Mouse (Mus musculus) myocyte (in vitro differentiated cells): ENCODE measurements around the gene Tmem266. TPM values are rescaled to one million over a fixed set of nuclear protein-coding genes. Genes with fewer than 3 reads are reported as not detected.

ENCODE experiments used
- H3K27me3 ChIP-seq: one replicate; pipeline ENCODE4 v1.6.1; 2011; ENCODE audit not compliant: control insufficient read depth, insufficient read depth, insufficient read length
- H3K36me3 ChIP-seq: one replicate; pipeline ENCODE4 v1.6.1; 2011; ENCODE audit not compliant: control insufficient read depth, insufficient read depth
- H3K4me2 ChIP-seq: one replicate; pipeline ENCODE4 v1.6.1; 2011; ENCODE audit warnings: low read depth, control low read depth
- H3K4me3 ChIP-seq: one replicate; pipeline ENCODE4 v1.5.1; 2011; ENCODE audit warnings: mild to moderate bottlenecking, control low read depth, moderate library complexity
- H3K79me2 ChIP-seq: one replicate; pipeline ENCODE4 v1.6.1; 2011; ENCODE audit not compliant: control insufficient read depth, insufficient read depth
- H3ac ChIP-seq: one replicate; pipeline ENCODE4 v1.6.1; 2011; ENCODE audit not compliant: control insufficient read depth, insufficient read length
- CEBPB ChIP-seq: IDR thresholded peaks from 2 replicates; pipeline ENCODE4 v1.6.1; 2011; ENCODE audit warnings: mild to moderate bottlenecking, moderate library complexity; ENCODE audit not compliant: poor library complexity, insufficient read depth, severe bottlenecking
- E2F4 ChIP-seq: IDR thresholded peaks from one replicate; pipeline ENCODE4 v1.6.1; 2011; ENCODE audit warnings: mild to moderate bottlenecking, control low read depth, moderate library complexity; ENCODE audit not compliant: insufficient read depth
- MAX ChIP-seq: IDR thresholded peaks from one replicate; pipeline ENCODE4 v1.6.1; 2011; ENCODE audit warnings: low read depth, mild to moderate bottlenecking, control low read depth
- MYOD1 ChIP-seq, 3 experiments: IDR thresholded peaks; one replicate each; pipeline ENCODE4 v1.6.1; 2011; ENCODE audit warnings: control low read depth in 2 of 3, low read depth in 2 of 3, mild to moderate bottlenecking in 2 of 3, moderate library complexity in 1 of 3; ENCODE audit not compliant: insufficient read length in 2 of 3, control insufficient read depth in 1 of 3
- MYOG ChIP-seq, 3 experiments: IDR thresholded peaks; one replicate each; pipeline ENCODE4 v1.6.1; 2011; ENCODE audit warnings: control low read depth in 2 of 3, low read depth in 2 of 3, mild to moderate bottlenecking in 2 of 3; ENCODE audit not compliant: insufficient read length in 2 of 3, control insufficient read depth in 1 of 3, insufficient read depth in 1 of 3
- POLR2A ChIP-seq: IDR thresholded peaks from one replicate; pipeline ENCODE4 v1.6.1; 2011; ENCODE audit warnings: low read depth, mild to moderate bottlenecking, control low read depth, moderate library complexity; ENCODE audit not compliant: insufficient read length
- POLR2AphosphoS2 ChIP-seq: IDR thresholded peaks from one replicate; pipeline ENCODE4 v1.6.1; 2011; ENCODE audit warnings: low read depth, control low read depth; ENCODE audit not compliant: insufficient read length
- REST ChIP-seq: IDR thresholded peaks from one replicate; pipeline ENCODE4 v1.6.1; 2011; ENCODE audit warnings: mild to moderate bottlenecking, control low read depth, moderate library complexity; ENCODE audit not compliant: insufficient read depth, insufficient read length
- TCF12 ChIP-seq: IDR thresholded peaks from one replicate; pipeline ENCODE4 v1.6.1; 2011; ENCODE audit warnings: mild to moderate bottlenecking, control low read depth; ENCODE audit not compliant: poor library complexity, insufficient read depth, severe bottlenecking
- TCF3 ChIP-seq: IDR thresholded peaks from one replicate; pipeline ENCODE4 v1.6.1; 2011; ENCODE audit warnings: low read depth, control low read depth; ENCODE audit not compliant: insufficient read length
- USF1 ChIP-seq: IDR thresholded peaks from one replicate; pipeline ENCODE4 v1.6.1; 2011; ENCODE audit warnings: low read depth, mild to moderate bottlenecking, control low read depth, moderate library complexity
- polyA plus RNA-seq: library from polyadenylated mRNA; unstranded; fragments of >200 nt; fragmentation: generic; extraction: Trizol; gene quantifications from one replicate; pipeline ENCODE4 v1.2.1, GENCODE M21; 2012; ENCODE audit warnings: missing spikeins

Gene Tmem266
- polyA plus RNA-seq, 1 experiment = not detected

DNA sequence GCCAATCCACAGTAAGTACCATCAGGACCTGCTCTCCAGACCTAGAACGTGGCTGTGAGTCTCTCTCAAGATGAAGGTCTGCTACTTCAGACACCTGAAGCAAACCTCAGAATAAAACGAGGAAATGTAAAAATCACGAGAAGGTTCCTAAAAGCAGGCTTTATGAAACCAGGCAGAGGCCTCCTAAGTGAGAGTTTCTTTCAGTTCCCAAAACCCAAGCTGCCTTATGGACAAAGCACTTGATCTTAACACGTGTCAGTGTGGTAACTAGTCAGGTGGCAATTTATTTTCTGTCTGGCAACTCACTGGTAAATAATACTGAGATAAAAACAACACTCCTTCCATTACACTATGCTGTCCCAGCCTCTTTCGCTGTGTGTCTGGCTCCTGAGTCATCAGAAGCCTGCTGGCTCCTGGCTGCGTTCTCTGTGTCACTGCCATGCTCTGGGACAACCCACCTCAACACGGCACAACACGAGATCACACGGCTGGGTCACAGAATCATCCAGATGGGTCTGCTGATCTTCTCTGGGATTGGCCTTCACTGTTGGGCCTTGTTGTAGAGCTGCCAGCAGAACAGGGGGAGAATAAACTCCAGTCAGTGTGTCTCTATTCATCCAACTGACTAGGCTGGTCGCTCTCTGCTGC is 51.0 kb downstream of the Tmem266 start:
- Histone ChIP-seq H3K36me3 (no peaks in the 10 kb centered on the region), H3K27me3 (no peaks in the 10 kb centered on the region), H3K79me2 (no peaks in the 10 kb centered on the region), H3ac (no peak overlapping the region), H3K4me3 (no peak overlapping the region), H3K4me2 (no peak overlapping the region)
- TF ChIP-seq MYOD1 (IDR thresholded peaks at IDR 0.05; ENCODE audit: control insufficient read depth in 1 of 3, insufficient read length in 2 of 3, low read depth in 2 of 3) = no peak

DNA sequence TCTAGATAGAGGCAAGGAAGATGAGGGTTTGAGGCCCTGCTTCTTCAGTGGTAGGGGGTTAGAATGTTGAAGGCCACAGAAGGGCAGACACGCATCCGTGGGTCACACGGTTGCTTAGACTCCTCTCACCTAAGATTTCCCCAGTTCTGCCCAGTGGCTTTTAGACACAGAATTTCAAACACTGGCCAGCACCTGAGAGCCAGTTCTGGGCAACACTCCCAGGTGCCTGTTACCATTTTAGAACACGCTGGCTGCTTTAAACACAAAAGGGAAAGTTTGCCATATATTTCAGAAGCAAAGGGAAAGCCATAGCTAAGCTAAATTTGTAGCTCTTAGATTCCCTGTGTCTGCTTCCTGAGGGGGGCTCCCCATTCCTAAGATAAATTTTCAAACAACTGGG is 54.7 kb downstream of the Tmem266 start:
- no peak overlapping the region for H3K4me3 ChIP-seq
- H3K79me2 ChIP-seq = no peaks in the 10 kb centered on the region
- no peaks in the 10 kb centered on the region for H3K36me3 ChIP-seq
- H3ac ChIP-seq = no peak overlapping the region
- TF ChIP-seq CEBPB (no peak), MAX (no peak)
- H3K4me2 ChIP-seq = no peak overlapping the region
- peaks cover 21% of the 10 kb centered on the region for H3K27me3 ChIP-seq

DNA sequence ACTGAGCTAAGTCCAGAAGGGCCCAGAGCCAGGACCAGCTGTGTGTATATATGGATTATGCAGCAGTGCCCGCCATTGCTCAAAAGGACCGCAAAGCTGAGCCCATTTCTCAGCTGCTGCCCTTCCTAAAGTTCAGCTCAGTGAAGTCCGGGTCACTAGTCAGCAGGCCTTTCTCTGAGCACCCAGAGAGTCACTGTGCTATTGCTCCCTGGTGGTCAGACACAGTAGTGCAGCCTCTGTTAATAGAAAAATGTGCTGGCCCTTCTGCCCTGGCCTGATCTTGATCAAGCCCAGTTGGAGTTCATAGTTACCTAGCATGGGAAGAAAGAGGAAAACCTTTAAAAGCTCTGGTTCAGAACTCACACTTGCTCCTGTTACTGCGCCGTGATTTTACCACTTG is 55.7 kb downstream of the Tmem266 start:
- Histone ChIP-seq H3K79me2 (no peaks in the 10 kb centered on the region), H3ac (no peak overlapping the region), H3K27me3 (peaks cover 21% of the 10 kb centered on the region), H3K4me3 (no peak overlapping the region), H3K36me3 (no peaks in the 10 kb centered on the region), H3K4me2 (no peak overlapping the region)
- TF ChIP-seq E2F4 (no peak), POLR2AphosphoS2 (no peak), TCF12 (no peak), MYOG (IDR thresholded peaks at IDR 0.05; ENCODE audit: control insufficient read depth in 1 of 3, insufficient read depth in 1 of 3, insufficient read length in 2 of 3, low read depth in 2 of 3) (no peak), TCF3 (no peak), MAX (no peak), MYOD1 (IDR thresholded peaks at IDR 0.05; ENCODE audit: control insufficient read depth in 1 of 3, insufficient read length in 2 of 3, low read depth in 2 of 3) (no peak)

DNA sequence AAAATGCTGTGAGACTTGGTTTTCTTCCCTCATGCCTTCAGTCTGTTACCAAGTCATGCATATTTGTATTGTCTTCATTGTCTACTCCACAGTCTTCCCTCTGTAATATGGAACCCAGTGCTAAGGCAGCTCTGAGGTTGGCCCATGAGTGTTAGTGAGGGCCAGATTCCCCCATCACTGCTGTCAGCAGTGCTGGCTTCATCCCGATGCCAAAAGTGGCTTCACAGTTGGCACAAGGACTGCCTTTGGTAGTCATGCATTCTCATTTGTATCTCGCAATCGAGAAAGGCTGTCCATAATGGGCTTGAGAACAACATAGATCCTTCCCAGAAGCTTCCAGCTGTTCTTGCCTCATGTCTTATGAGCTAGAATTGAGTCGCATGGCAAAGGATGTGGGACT is 59.4 kb downstream of the Tmem266 start:
- no peak overlapping the region for H3ac ChIP-seq
- no peaks in the 10 kb centered on the region for H3K79me2 ChIP-seq
- H3K4me3 ChIP-seq = no peak overlapping the region
- H3K4me2 ChIP-seq = no peak overlapping the region
- peaks cover 26% of the 10 kb centered on the region for H3K27me3 ChIP-seq
- no peak for TF ChIP-seq POLR2A
- TF ChIP-seq POLR2AphosphoS2 = no peak
- TF ChIP-seq TCF3 = no peak
- no peak for TF ChIP-seq MYOD1 (IDR thresholded peaks at IDR 0.05; ENCODE audit: control insufficient read depth in 1 of 3, insufficient read length in 2 of 3, low read depth in 2 of 3)
- no peaks in the 10 kb centered on the region for H3K36me3 ChIP-seq

DNA sequence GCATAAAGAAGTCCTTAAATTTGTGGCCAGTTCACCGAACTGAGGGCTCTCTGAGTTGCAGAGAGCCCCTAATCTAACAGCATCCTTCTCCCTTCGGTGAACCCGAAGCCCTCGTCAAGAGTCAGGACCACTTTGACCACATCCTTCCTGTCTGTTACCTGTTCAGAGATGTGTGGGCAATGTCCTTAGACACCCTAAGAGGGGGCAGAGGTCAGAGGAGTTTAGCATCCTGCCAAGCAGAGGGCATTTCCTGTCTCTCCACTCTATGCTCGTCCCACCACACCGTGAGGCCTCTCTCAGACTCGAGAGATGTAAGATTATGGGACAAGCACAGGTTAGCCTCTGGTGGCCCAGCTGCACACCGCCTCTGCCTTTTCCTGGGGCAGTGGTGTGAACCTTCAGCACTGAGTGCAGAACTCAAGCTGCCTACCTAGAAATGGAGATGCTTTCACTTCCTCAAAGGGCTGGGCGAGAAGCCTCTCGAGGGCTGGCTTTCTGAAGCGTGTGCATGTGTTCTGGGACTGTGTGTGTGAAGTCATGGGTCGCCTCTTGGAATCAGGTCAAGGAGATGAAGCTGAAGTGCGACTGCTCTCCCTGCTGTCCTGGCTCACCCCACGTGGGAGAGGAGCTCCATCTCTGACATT is 61.3 kb downstream of the Tmem266 start:
- no peak overlapping the region for H3K4me2 ChIP-seq
- peaks cover 31% of the 10 kb centered on the region for H3K27me3 ChIP-seq
- no peak overlapping the region for H3ac ChIP-seq
- H3K4me3 ChIP-seq = no peak overlapping the region
- H3K79me2 ChIP-seq = no peaks in the 10 kb centered on the region
- TF ChIP-seq TCF3 = no peak
- TF ChIP-seq POLR2A = no peak
- TF ChIP-seq TCF12 = no peak
- no peak for TF ChIP-seq CEBPB
- TF ChIP-seq POLR2AphosphoS2 = no peak
- no peak for TF ChIP-seq MAX
- no peak for TF ChIP-seq MYOD1 (IDR thresholded peaks at IDR 0.05; ENCODE audit: control insufficient read depth in 1 of 3, insufficient read length in 2 of 3, low read depth in 2 of 3)
- no peak for TF ChIP-seq E2F4
- TF ChIP-seq MYOG (IDR thresholded peaks at IDR 0.05; ENCODE audit: control insufficient read depth in 1 of 3, insufficient read depth in 1 of 3, insufficient read length in 2 of 3, low read depth in 2 of 3) = no peak
- no peak for TF ChIP-seq USF1
- no peaks in the 10 kb centered on the region for H3K36me3 ChIP-seq

DNA sequence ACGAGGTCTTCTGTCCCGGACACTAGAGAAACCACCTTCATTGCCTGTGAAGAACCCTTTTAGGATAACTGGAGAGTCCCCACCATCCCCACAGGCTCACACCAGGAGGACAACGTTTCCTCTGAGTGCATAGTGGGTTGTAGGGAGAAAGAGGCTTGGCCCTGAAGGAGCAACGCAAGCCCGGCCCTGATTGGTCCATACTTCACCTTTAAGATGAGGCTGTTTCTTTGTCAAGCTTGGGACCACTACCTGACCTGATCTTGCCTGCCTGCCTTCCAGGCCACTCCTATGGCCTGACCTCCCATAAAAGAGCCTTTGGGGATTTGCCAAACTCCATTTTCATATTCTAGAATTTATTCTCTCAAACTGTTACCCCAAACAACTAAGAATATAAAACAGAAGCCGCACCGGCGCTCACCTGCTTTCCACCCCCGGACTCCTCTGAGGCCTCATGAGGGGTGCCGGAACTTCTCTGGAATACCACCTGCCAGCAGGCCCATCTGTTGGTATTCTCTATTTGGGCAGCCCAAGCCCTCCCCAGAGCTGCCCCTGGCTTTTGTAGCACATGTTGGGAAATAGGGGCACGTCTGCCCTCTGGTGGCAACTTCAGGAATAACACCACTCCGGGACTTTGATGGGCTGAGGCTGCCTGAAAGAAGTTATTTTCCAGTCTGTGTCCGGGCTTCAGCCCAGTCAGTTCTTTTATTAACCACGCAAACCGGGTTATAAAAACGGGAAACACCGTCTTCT is 65.4 kb downstream of the Tmem266 start:
- no peak overlapping the region for H3K4me3 ChIP-seq
- TF ChIP-seq TCF12 (no peak), MYOD1 (IDR thresholded peaks at IDR 0.05; ENCODE audit: control insufficient read depth in 1 of 3, insufficient read length in 2 of 3, low read depth in 2 of 3) (no peak), TCF3 (no peak), MAX (no peak), POLR2A (no peak), POLR2AphosphoS2 (no peak), REST (no peak)
- peaks cover 50% of the 10 kb centered on the region for H3K27me3 ChIP-seq
- no peak overlapping the region for H3K4me2 ChIP-seq
- no peaks in the 10 kb centered on the region for H3K79me2 ChIP-seq
- no peaks in the 10 kb centered on the region for H3K36me3 ChIP-seq
- no peak overlapping the region for H3ac ChIP-seq
